Mouse (Mus musculus) adipocyte (in vitro differentiated cells): Measurements from ENCODE around the gene Pmpcb.
"Not testable (repeated sequence)": the region's sequence is repeated elsewhere in the genome, so short reads cannot be mapped to it uniquely, and the experiment has no call there.

Source experiments
- DNase-seq: peaks from one replicate; pipeline ENCODE4 v3.0.0-alpha.2; 2016; ENCODE audit warnings: low spot score

Pmpcb gene

GRCm38 (mm10) chr5:21736956-21737585 lies at the start of gene Pmpcb:
Gene Pmpcb (plus strand): TSS chr5:21737141.
- peak; percentile 91 for DNase-seq

- no peak for DNase-seq
Observed at GRCm38 (mm10) chr5:21692230-21692629, 44.7 kb upstream of the Pmpcb start.

- no peak for DNase-seq
Observed at GRCm38 (mm10) chr5:21693372-21693870, 43.5 kb upstream of the Pmpcb start.

GRCm38 (mm10) chr5:21694854-21695490 lies 42.0 kb upstream of the Pmpcb start:
- DNase-seq = no peak

GRCm38 (mm10) chr5:21699555-21699954 lies 37.4 kb upstream of the Pmpcb start:
- not testable (repeated sequence) for DNase-seq

GRCm38 (mm10) chr5:21700272-21700821 lies 36.6 kb upstream of the Pmpcb start:
- DNase-seq = peak; percentile 43

- no peak for DNase-seq
Observed at GRCm38 (mm10) chr5:21700934-21701333, 36.0 kb upstream of the Pmpcb start.

- peak; percentile 100 for DNase-seq
Observed at GRCm38 (mm10) chr5:21701351-21702008, 35.5 kb upstream of the Pmpcb start, which contains the start of gene Napepld. Gene Napepld (minus strand): TSS chr5:21701396.

GRCm38 (mm10) chr5:21702009-21702364 lies 35.0 kb upstream of the Pmpcb start:
- DNase-seq = no peak

GRCm38 (mm10) chr5:21702873-21703475 lies 34.0 kb upstream of the Pmpcb start:
- peak; percentile 46 for DNase-seq

- no peak for DNase-seq
Observed at GRCm38 (mm10) chr5:21703708-21704107, 33.2 kb upstream of the Pmpcb start.

- DNase-seq = peak; percentile 46
Observed at GRCm38 (mm10) chr5:21706546-21706945, 30.4 kb upstream of the Pmpcb start.

- DNase-seq = not testable (repeated sequence)
Observed at GRCm38 (mm10) chr5:21708011-21708410, 28.9 kb upstream of the Pmpcb start.

- DNase-seq = peak; percentile 57
Observed at GRCm38 (mm10) chr5:21712127-21712715, 24.7 kb upstream of the Pmpcb start.

GRCm38 (mm10) chr5:21714447-21714846 lies 22.5 kb upstream of the Pmpcb start:
- no peak for DNase-seq

GRCm38 (mm10) chr5:21717165-21717715 lies 19.7 kb upstream of the Pmpcb start:
- DNase-seq = no peak

- DNase-seq = no peak
Observed at GRCm38 (mm10) chr5:21718546-21718945, 18.4 kb upstream of the Pmpcb start.

- DNase-seq = no peak
Observed at GRCm38 (mm10) chr5:21719209-21719608, 17.7 kb upstream of the Pmpcb start.

GRCm38 (mm10) chr5:21724427-21724826 lies 12.5 kb upstream of the Pmpcb start:
- peak; percentile 49 for DNase-seq

GRCm38 (mm10) chr5:21724872-21725271 lies 12.1 kb upstream of the Pmpcb start:
- DNase-seq = no peak

- DNase-seq = no peak
Observed at GRCm38 (mm10) chr5:21729107-21729506, 7.8 kb upstream of the Pmpcb start.
